Mouse (Mus musculus): ENCODE results near the gene Haus4. TPM values are rescaled to one million over a fixed set of nuclear protein-coding genes. Genes with fewer than 3 reads are reported as not detected.

The Haus4 gene
- polyA plus RNA-seq, 1 experiment from 2014 or later: 53.0 TPM

- Histone ChIP-seq H3K4me3 (no peak overlapping the region), H3K36me3 (peaks cover 56% of the 10 kb centered on the region), H3K27me3 (no peaks in the 10 kb centered on the region), H3K4me2 (no peak overlapping the region), H3K4me1 (peaks cover 36% of the 10 kb centered on the region), H3K9me3 (no peaks in the 10 kb centered on the region), H3K9ac (no peak overlapping the region), H3K27ac (peak overlapping the region; percentile 1)
- WGBS: 71% methylated on average over 17 of the region's 17 CpGs
- no peak for ATAC-seq (ENCODE audit: insufficient number of reproducible peaks, low FRiP score, low TSS enrichment, low read depth)
These were observed 15.3 kb upstream of the Haus4 start for GRCm38 (mm10) chr14:54569451-54570392.

GRCm38 (mm10) chr14:54568694-54569414 is 14.4 kb upstream of the Haus4 start:
- Histone ChIP-seq H3K9me3 (no peaks in the 10 kb centered on the region), H3K4me3 (no peak overlapping the region), H3K4me2 (no peak overlapping the region), H3K36me3 (peaks cover 56% of the 10 kb centered on the region), H3K27ac (0 out of 2 replicates have a peak overlapping the region, but pooled peaks have one; percentile 1), H3K4me1 (peaks cover 27% of the 10 kb centered on the region), H3K27me3 (no peaks in the 10 kb centered on the region), H3K9ac (no peak overlapping the region)
- WGBS: 77% methylated on average over 15 of the region's 15 CpGs
- ATAC-seq (ENCODE audit: insufficient number of reproducible peaks, low FRiP score, low TSS enrichment, low read depth): no peak

- Histone ChIP-seq H3K4me3 (no peak overlapping the region), H3K4me1 (no peaks in the 10 kb centered on the region), H3K9ac (no peak overlapping the region), H3K27me3 (no peaks in the 10 kb centered on the region), H3K4me2 (no peak overlapping the region), H3K36me3 (no peaks in the 10 kb centered on the region), H3K9me3 (no peaks in the 10 kb centered on the region), H3K27ac (no peak overlapping the region)
- ATAC-seq (ENCODE audit: insufficient number of reproducible peaks, low FRiP score, low TSS enrichment, low read depth): no peak
- WGBS: 80% methylated on average over 14 of the region's 14 CpGs
These were observed 6.3 kb upstream of the Haus4 start for GRCm38 (mm10) chr14:54560527-54561242.

- no peak overlapping the region for H3K4me2 ChIP-seq
- 77% methylated on average over 8 of the region's 8 CpGs for WGBS
- H3K9ac ChIP-seq: no peak overlapping the region
- ATAC-seq (ENCODE audit: insufficient number of reproducible peaks, low FRiP score, low TSS enrichment, low read depth): no peak
- 0 out of 2 replicates have a peak, but pooled peaks cover 7% of the 10 kb centered on the region for H3K4me1 ChIP-seq
- H3K9me3 ChIP-seq: no peaks in the 10 kb centered on the region
- H3K36me3 ChIP-seq: no peaks in the 10 kb centered on the region
- no peaks in the 10 kb centered on the region for H3K27me3 ChIP-seq
- H3K27ac ChIP-seq: no peak overlapping the region
- H3K4me3 ChIP-seq: no peak overlapping the region
These were observed 2.9 kb upstream of the Haus4 start for GRCm38 (mm10) chr14:54557330-54557729.

GRCm38 (mm10) chr14:54553454-54553974 is 902 bp downstream of the Haus4 start:
- H3K36me3 ChIP-seq: peaks cover 25% of the 10 kb centered on the region
- H3K4me1 ChIP-seq: 0 out of 2 replicates have a peak, but pooled peaks cover 7% of the 10 kb centered on the region
- no peaks in the 10 kb centered on the region for H3K27me3 ChIP-seq
- H3K4me3 ChIP-seq: peak overlapping the region; percentile 67
- no peaks in the 10 kb centered on the region for H3K9me3 ChIP-seq
- peak overlapping the region; percentile 69 for H3K9ac ChIP-seq
- peak overlapping the region; percentile 89 for H3K27ac ChIP-seq
- no peak for ATAC-seq (ENCODE audit: insufficient number of reproducible peaks, low FRiP score, low TSS enrichment, low read depth)
- WGBS: 1% methylated on average over 21 of the region's 21 CpGs
- H3K4me2 ChIP-seq: peak overlapping the region; percentile 88

- Histone ChIP-seq H3K4me1 (no peaks in the 10 kb centered on the region), H3K4me2 (no peak overlapping the region), H3K9me3 (no peaks in the 10 kb centered on the region), H3K36me3 (peaks cover 66% of the 10 kb centered on the region), H3K4me3 (no peak overlapping the region), H3K27ac (no peak overlapping the region), H3K27me3 (no peaks in the 10 kb centered on the region), H3K9ac (no peak overlapping the region)
- ATAC-seq (ENCODE audit: insufficient number of reproducible peaks, low FRiP score, low TSS enrichment, low read depth): no peak
- WGBS: 90% methylated on average over 5 of the region's 5 CpGs
These were observed 9.7 kb downstream of the Haus4 start for GRCm38 (mm10) chr14:54544703-54545102.

GRCm38 (mm10) chr14:54540771-54541170 is 13.6 kb downstream of the Haus4 start:
- Histone ChIP-seq H3K4me1 (no peaks in the 10 kb centered on the region), H3K36me3 (peaks cover 37% of the 10 kb centered on the region), H3K27ac (no peak overlapping the region), H3K27me3 (no peaks in the 10 kb centered on the region), H3K9me3 (no peaks in the 10 kb centered on the region), H3K4me2 (no peak overlapping the region), H3K4me3 (no peak overlapping the region), H3K9ac (no peak overlapping the region)
- no peak for ATAC-seq (ENCODE audit: insufficient number of reproducible peaks, low FRiP score, low TSS enrichment, low read depth)
- WGBS: 70% methylated on average over 11 of the region's 11 CpGs

GRCm38 (mm10) chr14:54538580-54538979 is 15.8 kb downstream of the Haus4 start:
- ATAC-seq (ENCODE audit: insufficient number of reproducible peaks, low FRiP score, low TSS enrichment, low read depth): no peak
- Histone ChIP-seq H3K27me3 (no peaks in the 10 kb centered on the region), H3K36me3 (peaks cover 15% of the 10 kb centered on the region), H3K4me1 (no peaks in the 10 kb centered on the region), H3K4me2 (no peak overlapping the region), H3K9me3 (no peaks in the 10 kb centered on the region), H3K27ac (no peak overlapping the region), H3K9ac (no peak overlapping the region), H3K4me3 (no peak overlapping the region)
- WGBS: 90% methylated on average over 2 of the region's 2 CpGs

- 11% methylated on average over 17 of the region's 17 CpGs for WGBS
- no peak overlapping the region for H3K27ac ChIP-seq
- H3K4me1 ChIP-seq: peaks cover 13% of the 10 kb centered on the region
- no peak overlapping the region for H3K4me3 ChIP-seq
- no peak for ATAC-seq (ENCODE audit: insufficient number of reproducible peaks, low FRiP score, low TSS enrichment, low read depth)
- H3K9ac ChIP-seq: no peak overlapping the region
- H3K4me2 ChIP-seq: peak overlapping the region; percentile 60; the same call in 1 of the 2 replicates
- no peaks in the 10 kb centered on the region for H3K27me3 ChIP-seq
- H3K9me3 ChIP-seq: no peaks in the 10 kb centered on the region
- no peaks in the 10 kb centered on the region for H3K36me3 ChIP-seq
These were observed 25.8 kb downstream of the Haus4 start for GRCm38 (mm10) chr14:54528446-54529111.

- peaks cover 13% of the 10 kb centered on the region for H3K4me1 ChIP-seq
- 18% methylated on average over 5 of the region's 5 CpGs for WGBS
- peak overlapping the region; percentile 36; the same call in 1 of the 2 replicates for H3K4me3 ChIP-seq
- ATAC-seq (ENCODE audit: insufficient number of reproducible peaks, low FRiP score, low TSS enrichment, low read depth): 0 out of 2 replicates have a peak, but pooled peaks have one; percentile 2
- H3K4me2 ChIP-seq: peak overlapping the region; percentile 60
- no peaks in the 10 kb centered on the region for H3K9me3 ChIP-seq
- H3K36me3 ChIP-seq: no peaks in the 10 kb centered on the region
- H3K9ac ChIP-seq: no peak overlapping the region
- no peaks in the 10 kb centered on the region for H3K27me3 ChIP-seq
- H3K27ac ChIP-seq: no peak overlapping the region
These were observed 26.4 kb downstream of the Haus4 start for GRCm38 (mm10) chr14:54528007-54528393.

Measured in limb, embryonic 15.5 days (tissue).